In the genomic region with DNA sequence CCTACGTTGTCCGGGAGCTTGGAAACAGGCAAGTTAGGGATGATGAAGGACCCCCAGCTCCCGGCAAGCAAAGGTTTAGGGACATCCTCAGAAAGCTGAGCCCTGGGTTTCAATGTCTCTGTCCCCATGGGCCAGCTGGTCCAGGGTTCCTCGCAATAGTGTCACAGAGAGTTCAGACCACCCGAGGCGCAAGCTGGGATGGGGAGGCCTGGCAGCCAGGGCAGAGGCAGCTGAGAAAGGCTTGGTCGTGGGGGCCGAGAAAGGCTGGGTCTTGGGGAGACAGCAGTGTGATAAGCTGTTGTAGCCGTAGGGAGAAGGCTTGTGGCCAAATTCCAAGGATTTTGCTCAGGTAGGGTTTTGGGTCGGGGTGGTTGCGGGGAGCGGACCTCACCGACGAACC, we compare ENCODE assay signal across 19 mouse cellular contexts.
A peak's percentile ranks its signal among the peaks of the same experiment; 100 is the strongest.
DNase-seq lines count a peak whose midpoint lies in the region; ATAC-seq and TF ChIP-seq lines count a peak whose summit lies in the region.
"Had no signal": no experiment of that assay in that cellular context is flagged by ENCODE, and none has a peak within 500 bp of the region (broad histone marks: within the 10 kb centered on the region; RNA-seq: fewer than 3 reads in every experiment).

No protein-coding gene starts in this region.

- no peaks in the 10 kb centered on the region for H3K9me3 ChIP-seq in heart, embryonic 16.5 days (replicated peaks; ENCODE audit: control insufficient read depth, low read length)
- H3K9me3 ChIP-seq: forebrain, embryonic 12.5 days; liver, embryonic 13.5 days; midbrain, embryonic 10.5 days had no signal

- H3K4me3 ChIP-seq in heart, embryonic 16.5 days (ENCODE audit: low read length) = no peak overlapping the region
- H3K4me3 ChIP-seq in lung, adult 2 months (replicated peaks; ENCODE audit: extremely low read depth, low read depth, low read length) = no peak overlapping the region
- no peak overlapping the region for H3K4me3 ChIP-seq in small intestine, adult 2 months (ENCODE audit: low read depth, low read length)
- H3K4me3 ChIP-seq: forebrain, embryonic 12.5 days; liver, embryonic 13.5 days; midbrain, embryonic 10.5 days had no signal

- no peak for ATAC-seq in heart, embryonic 16.5 days (replicated peaks; ENCODE audit: extremely low read depth, insufficient read depth, low FRiP score)
- ATAC-seq: hindbrain, embryonic 16.5 days had no signal

- TF ChIP-seq CTCF in lung, adult 2 months (IDR thresholded peaks at IDR 0.05; ENCODE audit: insufficient read depth, low read length) = no peak
- no peak for TF ChIP-seq CTCF in small intestine, adult 2 months (IDR thresholded peaks at IDR 0.05; ENCODE audit: extremely low read depth, insufficient read length, insufficient replicate concordance, low read depth, low read length)

- peak overlapping the region; percentile 10 for H3K4me2 ChIP-seq in heart, embryonic 16.5 days (ENCODE audit: low read depth, low read length)
- H3K4me2 ChIP-seq: forebrain, embryonic 12.5 days; liver, embryonic 13.5 days had no signal

- peaks cover 20% of the 10 kb centered on the region for H3K27me3 ChIP-seq in heart, embryonic 16.5 days (ENCODE audit: control insufficient read depth, insufficient read depth, low read length)
- H3K27me3 ChIP-seq in small intestine, adult 2 months (ENCODE audit: control insufficient read depth, insufficient read depth, low read length) = no peaks in the 10 kb centered on the region
- H3K27me3 ChIP-seq: liver, embryonic 13.5 days had no signal

- peaks cover 15% of the 10 kb centered on the region for H3K4me1 ChIP-seq in heart, embryonic 16.5 days (ENCODE audit: control insufficient read depth, insufficient read depth, low read length)
- H3K4me1 ChIP-seq in lung, adult 2 months (ENCODE audit: control insufficient read depth, insufficient read depth, low read length) = peaks cover 6% of the 10 kb centered on the region; the same call in 1 of the 2 replicates
- H3K4me1 ChIP-seq in small intestine, adult 2 months (ENCODE audit: control insufficient read depth, insufficient read depth, insufficient read length, low read length) = peaks cover 3% of the 10 kb centered on the region; the same call in 1 of the 2 replicates
- H3K4me1 ChIP-seq: forebrain, embryonic 12.5 days; liver, embryonic 13.5 days had no signal

- WGBS in heart, embryonic 16.5 days = 36% methylated on average over 14 of the region's 14 CpGs
- 63% methylated on average over 14 of the region's 14 CpGs for WGBS in lung, adult 2 months
- WGBS in small intestine, adult 2 months = 71% methylated on average over 14 of the region's 14 CpGs

- H3K27ac ChIP-seq in heart, embryonic 16.5 days (ENCODE audit: low read length) = no peak overlapping the region
- peak overlapping the region; percentile 26 for H3K27ac ChIP-seq in small intestine, adult 2 months (ENCODE audit: insufficient read depth, low read depth, low read length)
- H3K27ac ChIP-seq: forebrain, embryonic 12.5 days; liver, embryonic 13.5 days; macrophage; midbrain, embryonic 10.5 days had no signal

- no peaks in the 10 kb centered on the region for H3K36me3 ChIP-seq in heart, embryonic 16.5 days (ENCODE audit: control insufficient read depth, insufficient read depth)
- H3K36me3 ChIP-seq in small intestine, adult 2 months (ENCODE audit: control insufficient read depth, insufficient read depth, low read length) = no peaks in the 10 kb centered on the region
- H3K36me3 ChIP-seq: forebrain, embryonic 12.5 days; liver, embryonic 13.5 days; midbrain, embryonic 10.5 days had no signal

- intact Hi-C loops in left cerebral cortex, postnatal 36 days (cut with DNase I) = no loop called here

- no peak for DNase-seq in heart, adult 18-20 months
- DNase-seq in lung, postnatal 10 days = peak; percentile 43
- no peak for DNase-seq in lung, adult 2 months
- DNase-seq in left cerebral cortex, postnatal 36 days (ENCODE audit: low spot score in 2 of 2) = no peak
- DNase-seq in spleen, adult 18-20 months = no peak
- DNase-seq: B cell, adult 2 months; cerebellum, adult 18-20 months; cerebellum, postnatal 25 days; kidney, adult 2 months; kidney, postnatal 25 days; liver, embryonic 13.5 days; right cerebral cortex, postnatal 25 days; thymus, adult 18-20 months had no signal

- no peak overlapping the region for H3K9ac ChIP-seq in heart, embryonic 16.5 days (ENCODE audit: low read length)
- H3K9ac ChIP-seq: forebrain, embryonic 12.5 days; liver, embryonic 13.5 days had no signal

- TF ChIP-seq POLR2A in lung, adult 2 months (IDR thresholded peaks at IDR 0.05; ENCODE audit: borderline replicate concordance, extremely low read depth, low read depth, low read length) = no peak
- no peak for TF ChIP-seq POLR2A in small intestine, adult 2 months (IDR thresholded peaks at IDR 0.05; ENCODE audit: low read depth, low read length)
